Mouse (Mus musculus): ENCODE data around the gene Tmem45a. TPM values are rescaled to one million over a fixed set of nuclear protein-coding genes. Genes with fewer than 3 reads are reported as not detected.

The Tmem45a gene
- polyA plus RNA-seq, 1 experiment from 2014 or later, result 7.8 TPM

DNA sequence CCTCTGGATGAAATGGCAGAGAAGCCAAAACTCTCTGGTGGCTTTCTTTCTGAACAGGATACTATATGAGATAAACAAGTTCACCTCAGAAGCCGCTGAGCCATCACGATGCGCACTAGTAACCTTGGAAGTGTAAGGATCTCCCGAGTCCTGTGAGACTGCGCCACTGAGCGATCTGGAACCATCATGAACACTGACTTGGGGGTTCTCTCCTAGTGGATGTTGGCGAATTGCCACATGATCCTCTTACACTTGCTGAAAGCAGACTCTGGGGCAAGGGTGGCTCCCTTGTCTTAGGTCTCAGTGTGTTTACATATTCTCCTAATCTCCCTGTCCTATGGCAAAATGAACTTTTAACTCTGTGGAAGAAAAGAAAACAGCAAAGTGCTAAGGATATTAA lies 85.0 kb downstream of the Tmem45a start:
- Histone ChIP-seq H3K9ac (no peak overlapping the region), H3K27me3 (ENCODE audit: control insufficient read depth, insufficient read depth, low read length) (no peaks in the 10 kb centered on the region), H3K9me3 (ENCODE audit: control insufficient read depth, low read length) (no peaks in the 10 kb centered on the region), H3K36me3 (replicated peaks; ENCODE audit: control insufficient read depth, insufficient read depth) (no peaks in the 10 kb centered on the region), H3K4me3 (replicated peaks; ENCODE audit: low read length) (no peak overlapping the region), H3K4me1 (replicated peaks; ENCODE audit: control insufficient read depth, insufficient read depth, low read length) (no peaks in the 10 kb centered on the region), H3K4me2 (replicated peaks) (no peak overlapping the region), H3K27ac (no peak overlapping the region)
- 89% methylated on average over 7 of the region's 7 CpGs for WGBS
- DNase-seq (ENCODE audit: low spot score) (no peak), ATAC-seq (ENCODE audit: low FRiP score) (no peak)

DNA sequence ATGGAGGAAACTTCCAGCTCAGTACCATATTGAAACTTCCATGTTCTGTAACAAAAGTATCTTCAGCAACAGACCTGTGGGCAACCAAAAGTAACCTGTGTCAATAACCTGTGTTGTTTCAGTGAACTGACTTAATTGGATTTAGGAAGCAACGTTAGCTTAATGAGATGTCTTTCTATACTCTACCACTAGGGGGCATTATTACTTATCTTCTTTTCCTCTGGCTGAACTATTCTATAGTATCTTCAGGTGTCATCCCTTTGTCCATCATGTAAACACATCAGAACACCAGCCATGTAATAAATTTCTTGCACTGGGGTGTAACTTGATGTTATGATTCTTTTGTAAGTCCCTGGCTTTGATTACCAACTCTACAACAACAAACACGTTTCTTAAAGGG lies 85.5 kb downstream of the Tmem45a start:
- 50% methylated on average over 2 of the region's 2 CpGs for WGBS
- Histone ChIP-seq H3K36me3 (replicated peaks; ENCODE audit: control insufficient read depth, insufficient read depth) (no peaks in the 10 kb centered on the region), H3K27me3 (ENCODE audit: control insufficient read depth, insufficient read depth, low read length) (no peaks in the 10 kb centered on the region), H3K4me2 (replicated peaks) (no peak overlapping the region), H3K4me3 (replicated peaks; ENCODE audit: low read length) (no peak overlapping the region), H3K4me1 (replicated peaks; ENCODE audit: control insufficient read depth, insufficient read depth, low read length) (no peaks in the 10 kb centered on the region), H3K9me3 (ENCODE audit: control insufficient read depth, low read length) (no peaks in the 10 kb centered on the region), H3K27ac (no peak overlapping the region), H3K9ac (no peak overlapping the region)
- DNase-seq (ENCODE audit: low spot score), result peak; percentile 32
- no peak for ATAC-seq (ENCODE audit: low FRiP score)

GRCm38 (mm10) chr16:56799541-56800029 lies 86.4 kb downstream of the Tmem45a start:
- no peak overlapping the region for H3K4me3 ChIP-seq (replicated peaks; ENCODE audit: low read length)
- H3K36me3 ChIP-seq (replicated peaks; ENCODE audit: control insufficient read depth, insufficient read depth), result no peaks in the 10 kb centered on the region
- H3K4me1 ChIP-seq (replicated peaks; ENCODE audit: control insufficient read depth, insufficient read depth, low read length), result no peaks in the 10 kb centered on the region
- DNase-seq (ENCODE audit: low spot score) (no peak), ATAC-seq (ENCODE audit: low FRiP score) (no peak)
- no peaks in the 10 kb centered on the region for H3K9me3 ChIP-seq (ENCODE audit: control insufficient read depth, low read length)
- H3K27me3 ChIP-seq (ENCODE audit: control insufficient read depth, insufficient read depth, low read length), result no peaks in the 10 kb centered on the region
- H3K4me2 ChIP-seq (replicated peaks), result no peak overlapping the region
- H3K9ac ChIP-seq, result no peak overlapping the region
- 86% methylated on average over 3 of the region's 3 CpGs for WGBS
- H3K27ac ChIP-seq, result no peak overlapping the region

DNA sequence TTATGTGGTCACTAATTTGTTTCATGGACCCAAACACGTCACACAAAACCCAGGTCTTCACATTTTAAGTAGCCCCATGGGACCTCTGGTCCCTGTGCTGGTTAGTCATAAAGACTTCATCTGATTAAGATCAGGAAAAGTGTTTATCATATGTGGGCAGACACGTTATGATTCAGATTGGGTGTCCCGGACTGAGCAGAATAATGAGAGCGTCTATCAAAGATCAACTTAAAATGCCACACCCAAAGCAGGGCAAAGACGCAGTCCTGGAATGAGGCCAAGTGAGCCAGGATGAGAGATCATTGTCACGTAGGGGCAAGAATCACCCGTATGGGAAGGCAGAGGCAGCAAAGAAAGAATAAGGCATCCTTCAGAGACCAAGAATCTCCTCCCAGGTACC lies 87.1 kb downstream of the Tmem45a start:
- Histone ChIP-seq H3K4me2 (replicated peaks) (no peak overlapping the region), H3K4me1 (replicated peaks; ENCODE audit: control insufficient read depth, insufficient read depth, low read length) (no peaks in the 10 kb centered on the region), H3K4me3 (replicated peaks; ENCODE audit: low read length) (no peak overlapping the region), H3K9me3 (ENCODE audit: control insufficient read depth, low read length) (no peaks in the 10 kb centered on the region), H3K9ac (no peak overlapping the region), H3K27ac (no peak overlapping the region), H3K36me3 (replicated peaks; ENCODE audit: control insufficient read depth, insufficient read depth) (no peaks in the 10 kb centered on the region), H3K27me3 (ENCODE audit: control insufficient read depth, insufficient read depth, low read length) (no peaks in the 10 kb centered on the region)
- DNase-seq (ENCODE audit: low spot score) (no peak), ATAC-seq (ENCODE audit: low FRiP score) (no peak)
- WGBS, result 74% methylated on average over 7 of the region's 7 CpGs

DNA sequence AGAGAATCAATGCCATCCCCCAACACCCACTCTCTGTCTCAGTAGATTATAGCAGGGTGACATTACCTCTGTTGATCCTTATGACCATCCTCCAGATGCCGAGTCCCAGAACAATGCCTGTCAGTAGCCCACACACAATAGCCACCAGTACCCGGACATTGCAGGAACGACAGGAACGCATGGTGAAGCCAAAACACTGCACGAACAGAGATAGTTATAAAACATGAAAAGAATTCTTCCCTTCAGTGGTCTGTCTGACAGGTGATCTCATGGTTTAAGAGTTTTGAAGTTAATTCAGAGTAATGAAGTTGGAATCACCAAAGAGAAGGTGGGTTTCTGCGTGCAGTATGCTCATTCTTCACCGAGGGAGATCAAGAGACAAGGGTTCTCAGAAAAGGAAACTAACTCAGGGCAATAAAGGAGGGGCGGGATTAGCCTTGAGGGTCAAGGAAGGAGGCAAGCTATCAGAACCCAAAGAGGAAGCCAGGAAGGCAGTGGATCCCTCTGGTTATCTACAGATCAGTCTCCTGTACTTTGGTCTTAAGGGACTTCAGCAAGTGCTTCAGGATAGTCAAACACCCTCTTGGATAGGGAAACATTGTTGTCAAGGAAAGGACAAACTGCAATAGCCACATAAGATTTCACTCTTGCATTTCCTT lies 90.4 kb downstream of the Tmem45a start, which contains the start of gene Adgrg7:
TSS of gene Adgrg7 (minus strand) at position 375 of the 659 bp plus-strand sequence.
- Histone ChIP-seq H3K27me3 (ENCODE audit: control insufficient read depth, insufficient read depth, low read length) (no peaks in the 10 kb centered on the region), H3K4me1 (replicated peaks; ENCODE audit: control insufficient read depth, insufficient read depth, low read length) (no peaks in the 10 kb centered on the region), H3K9ac (no peak within 1 kb of the TSS), H3K27ac (no peak within 1 kb of the TSS), H3K4me2 (replicated peaks) (no peak within 1 kb of the TSS), H3K36me3 (replicated peaks; ENCODE audit: control insufficient read depth, insufficient read depth) (no peaks in the 10 kb centered on the region), H3K9me3 (ENCODE audit: control insufficient read depth, low read length) (no peaks in the 10 kb centered on the region), H3K4me3 (replicated peaks; ENCODE audit: low read length) (no peak within 1 kb of the TSS)
- 83% methylated on average over 8 of the region's 8 CpGs for WGBS
- ATAC-seq (ENCODE audit: low FRiP score), result no peak
- no peak for DNase-seq (ENCODE audit: low spot score)

- 87% methylated on average over 7 of the region's 7 CpGs for WGBS
- H3K4me1 ChIP-seq (replicated peaks; ENCODE audit: control insufficient read depth, insufficient read depth, low read length), result no peaks in the 10 kb centered on the region
- no peak overlapping the region for H3K9ac ChIP-seq
- no peak overlapping the region for H3K27ac ChIP-seq
- H3K27me3 ChIP-seq (ENCODE audit: control insufficient read depth, insufficient read depth, low read length), result no peaks in the 10 kb centered on the region
- DNase-seq (ENCODE audit: low spot score) (no peak), ATAC-seq (ENCODE audit: low FRiP score) (no peak)
- no peaks in the 10 kb centered on the region for H3K9me3 ChIP-seq (ENCODE audit: control insufficient read depth, low read length)
- H3K4me2 ChIP-seq (replicated peaks), result no peak overlapping the region
- H3K4me3 ChIP-seq (replicated peaks; ENCODE audit: low read length), result no peak overlapping the region
- no peaks in the 10 kb centered on the region for H3K36me3 ChIP-seq (replicated peaks; ENCODE audit: control insufficient read depth, insufficient read depth)
These were observed 91.4 kb downstream of the Tmem45a start for GRCm38 (mm10) chr16:56794383-56795144.

DNA sequence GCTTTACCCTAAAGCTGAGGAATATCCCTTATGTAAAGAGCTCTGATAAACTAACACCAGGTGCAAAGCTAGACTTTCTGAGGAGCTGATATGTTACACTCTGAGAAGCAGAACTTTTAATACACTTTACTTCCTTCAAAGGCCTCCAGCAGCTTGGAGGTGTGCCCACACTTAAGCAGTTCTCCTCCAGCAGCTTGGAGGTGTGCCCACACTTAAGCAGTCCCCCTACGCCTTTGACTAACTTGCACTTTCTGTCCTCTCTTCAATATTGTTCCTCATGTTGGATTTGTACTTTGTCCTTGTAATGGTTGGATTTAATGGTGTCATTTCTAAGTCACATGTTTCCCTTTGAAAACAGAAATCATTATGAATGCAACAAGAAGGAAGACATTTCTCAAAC lies 92.2 kb downstream of the Tmem45a start:
- no peaks in the 10 kb centered on the region for H3K4me1 ChIP-seq (replicated peaks; ENCODE audit: control insufficient read depth, insufficient read depth, low read length)
- WGBS, result 91% methylated on average over 1 of the region's 1 CpGs
- no peak for ATAC-seq (ENCODE audit: low FRiP score)
- H3K27me3 ChIP-seq (ENCODE audit: control insufficient read depth, insufficient read depth, low read length), result no peaks in the 10 kb centered on the region
- H3K9me3 ChIP-seq (ENCODE audit: control insufficient read depth, low read length), result no peaks in the 10 kb centered on the region
- H3K4me2 ChIP-seq (replicated peaks), result no peak overlapping the region
- no peak overlapping the region for H3K9ac ChIP-seq
- no peak overlapping the region for H3K27ac ChIP-seq
- H3K4me3 ChIP-seq (replicated peaks; ENCODE audit: low read length), result no peak overlapping the region
- H3K36me3 ChIP-seq (replicated peaks; ENCODE audit: control insufficient read depth, insufficient read depth), result no peaks in the 10 kb centered on the region
- DNase-seq (ENCODE audit: low spot score), result no peak

GRCm38 (mm10) chr16:56785943-56786342 lies 100.0 kb downstream of the Tmem45a start:
- no peaks in the 10 kb centered on the region for H3K9me3 ChIP-seq (ENCODE audit: control insufficient read depth, low read length)
- ATAC-seq (ENCODE audit: low FRiP score) (no peak), DNase-seq (ENCODE audit: low spot score) (no peak)
- H3K4me1 ChIP-seq (replicated peaks; ENCODE audit: control insufficient read depth, insufficient read depth, low read length), result no peaks in the 10 kb centered on the region
- WGBS, result 90% methylated on average over 2 of the region's 2 CpGs
- no peaks in the 10 kb centered on the region for H3K27me3 ChIP-seq (ENCODE audit: control insufficient read depth, insufficient read depth, low read length)
- H3K4me2 ChIP-seq (replicated peaks), result no peak overlapping the region
- H3K4me3 ChIP-seq (replicated peaks; ENCODE audit: low read length), result no peak overlapping the region
- no peak overlapping the region for H3K9ac ChIP-seq
- H3K27ac ChIP-seq, result no peak overlapping the region
- no peaks in the 10 kb centered on the region for H3K36me3 ChIP-seq (replicated peaks; ENCODE audit: control insufficient read depth, insufficient read depth)

DNA sequence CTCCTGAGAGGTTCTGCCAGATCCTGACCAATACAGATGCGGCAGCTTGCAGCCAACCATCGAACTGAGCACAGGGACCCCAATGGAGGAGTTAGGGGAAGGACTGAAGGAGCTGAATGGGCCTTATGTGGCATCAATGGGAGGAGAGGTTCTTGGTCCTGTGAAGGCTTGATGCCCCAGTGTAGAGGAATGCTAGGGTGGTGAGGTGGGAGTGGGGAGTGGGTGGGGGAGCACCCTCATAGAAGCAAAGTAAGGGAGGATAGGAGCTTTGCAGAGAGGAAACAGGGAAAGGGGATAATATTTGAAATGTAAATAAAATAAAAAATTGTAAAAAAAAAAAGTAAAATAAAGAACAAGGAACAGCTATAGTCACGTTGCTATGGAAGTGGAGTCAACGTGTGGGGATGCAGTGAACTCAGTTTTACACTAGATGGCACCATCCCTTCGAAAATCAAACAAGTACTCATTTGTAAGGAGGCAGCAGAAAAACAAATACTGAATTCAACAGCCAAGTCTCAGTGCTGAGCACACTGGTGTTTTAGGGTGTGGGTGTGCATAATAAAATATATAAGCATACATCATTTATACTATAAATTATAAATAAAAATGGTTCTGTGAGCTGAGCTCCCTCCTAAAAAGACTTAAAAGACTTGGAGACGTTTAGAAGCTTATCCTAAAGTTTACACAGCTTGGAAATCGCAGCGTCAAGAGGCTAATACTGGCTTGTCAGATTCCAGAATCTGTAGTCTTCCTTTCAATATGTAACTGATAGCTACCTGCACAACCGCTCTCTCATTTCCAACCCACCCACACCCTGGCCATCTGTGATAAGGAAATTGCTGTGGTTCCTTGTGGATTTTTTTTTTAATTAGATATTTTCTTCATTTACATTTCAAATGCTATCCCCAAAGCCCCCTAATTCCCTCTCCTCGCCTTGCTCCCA lies 114.5 kb downstream of the Tmem45a start:
- DNase-seq (ENCODE audit: low spot score), result peak; percentile 78
- H3K4me1 ChIP-seq (replicated peaks; ENCODE audit: control insufficient read depth, insufficient read depth, low read length), result no peaks in the 10 kb centered on the region
- H3K27ac ChIP-seq, result no peak overlapping the region
- H3K36me3 ChIP-seq (replicated peaks; ENCODE audit: control insufficient read depth, insufficient read depth), result no peaks in the 10 kb centered on the region
- no peak overlapping the region for H3K4me2 ChIP-seq (replicated peaks)
- no peak overlapping the region for H3K4me3 ChIP-seq (replicated peaks; ENCODE audit: low read length)
- no peak overlapping the region for H3K9ac ChIP-seq
- no peaks in the 10 kb centered on the region for H3K27me3 ChIP-seq (ENCODE audit: control insufficient read depth, insufficient read depth, low read length)
- peak; percentile 82; the same call in 1 of the 2 replicates for ATAC-seq (ENCODE audit: low FRiP score)
- no peaks in the 10 kb centered on the region for H3K9me3 ChIP-seq (ENCODE audit: control insufficient read depth, low read length)
- 52% methylated on average over 10 of the region's 10 CpGs for WGBS
